Mouse (Mus musculus) midbrain, postnatal 0 days (tissue): ENCODE data around the gene Lhpp. TPM values are rescaled to one million over a fixed set of nuclear protein-coding genes. Genes with fewer than 3 reads are reported as not detected.

Source experiments
- ATAC-seq: fragments of 200-750 bp; cut with Nextera tagmentation; 2 replicates; pipeline ENCODE4 v1.8.0; 2017; ENCODE audit warnings: moderate number of reproducible peaks, mild to moderate bottlenecking, moderate TSS enrichment, moderate library complexity; ENCODE audit not compliant: low FRiP score
- DNase-seq: peaks from one replicate; pipeline ENCODE4 v3.0.0-alpha.2; 2015; ENCODE audit warnings: low spot score
- H3K27ac ChIP-seq: fragments of 300-500 bp; sonication (generic); 2 replicates; pipeline ENCODE4 v1.5.1; 2014; ENCODE audit warnings: low read depth, mild to moderate bottlenecking, low read length, mixed read lengths
- H3K27me3 ChIP-seq: fragments of 300-500 bp; sonication (generic); 2 replicates; pipeline ENCODE4 v1.6.1; 2014; ENCODE audit warnings: low read length, control low read depth, mixed read lengths; ENCODE audit not compliant: insufficient read depth
- H3K36me3 ChIP-seq: fragments of 300-500 bp; sonication (generic); 2 replicates; pipeline ENCODE4 v1.6.1; 2014; ENCODE audit warnings: low read length, control low read depth, mixed read lengths; ENCODE audit not compliant: insufficient read depth
- H3K4me1 ChIP-seq: fragments of 300-500 bp; sonication (generic); 2 replicates; pipeline ENCODE4 v1.6.1; 2014; ENCODE audit warnings: mild to moderate bottlenecking, control low read depth, antibody characterized with exemption, low read length, mixed read lengths; ENCODE audit not compliant: insufficient read depth
- H3K4me2 ChIP-seq: fragments of 300-500 bp; sonication (generic); 2 replicates; pipeline ENCODE4 v1.6.1; 2014; ENCODE audit warnings: low read depth, mild to moderate bottlenecking, low read length, mixed read lengths; ENCODE audit not compliant: poor library complexity, severe bottlenecking
- H3K4me3 ChIP-seq: fragments of 300-500 bp; sonication (generic); 2 replicates; pipeline ENCODE4 v1.5.1; 2014; ENCODE audit warnings: low read depth, mild to moderate bottlenecking, low read length, moderate library complexity
- H3K9ac ChIP-seq: fragments of 300-500 bp; sonication (generic); replicated peaks from 2 replicates; pipeline ENCODE4 v1.6.1; 2014; ENCODE audit warnings: mild to moderate bottlenecking, low read length, moderate library complexity, mixed read lengths; ENCODE audit not compliant: poor library complexity, severe bottlenecking
- H3K9me3 ChIP-seq: fragments of 300-500 bp; sonication (generic); 2 replicates; pipeline ENCODE4 v1.6.1; 2016; ENCODE audit warnings: low read length, control low read depth
- CTCF ChIP-seq: IDR thresholded peaks from 2 replicates; pipeline ENCODE4 v1.5.1; 2016; ENCODE audit warnings: antibody characterized with exemption, mild to moderate bottlenecking
- WGBS: fragments of 180-500 bp; shearing (Covaris S2); extraction: QIAGEN DNeasy Blood & Tissue Kit; methylation state at CpG from one replicate; pipeline ENCODE4 v1.1.7; 2014; 5-methylcytosine and 5-hydroxymethylcytosine counted together
- polyA plus RNA-seq: library from polyadenylated mRNA; unstranded; fragments of >200 nt; fragmentation: Nextera tagmentation; extraction: Ambion mirVana; gene quantifications from 2 replicates; pipeline ENCODE4 v1.2.1, GENCODE M21; 2015
- total RNA-seq: library from RNA; depleted of rRNA; stranded (reverse); fragments of >200 nt; gene quantifications from 2 replicates; pipeline ENCODE4 v1.2.3, GENCODE M21; 2014

Lhpp gene
- total and polyA plus RNA-seq, 2 experiments from 2014 or later, result 36.2 to 59.2 TPM

GRCm38 (mm10) chr7:132581441-132581840 is 29.0 kb upstream of the Lhpp start:
- H3K4me1 ChIP-seq, result no peaks in the 10 kb centered on the region
- no peaks in the 10 kb centered on the region for H3K27me3 ChIP-seq
- no peak overlapping the region for H3K4me3 ChIP-seq
- no peak overlapping the region for H3K9ac ChIP-seq
- DNase-seq (no peak), ATAC-seq (no peak)
- no peak overlapping the region for H3K4me2 ChIP-seq
- no peak overlapping the region for H3K27ac ChIP-seq
- WGBS, result 90% methylated on average over 2 of the region's 2 CpGs
- H3K9me3 ChIP-seq, result no peaks in the 10 kb centered on the region
- H3K36me3 ChIP-seq, result no peaks in the 10 kb centered on the region
- no peak for TF ChIP-seq CTCF

GRCm38 (mm10) chr7:132585695-132586491 is 24.5 kb upstream of the Lhpp start:
- DNase-seq (no peak), ATAC-seq (no peak)
- H3K27ac ChIP-seq, result no peak overlapping the region
- no peaks in the 10 kb centered on the region for H3K9me3 ChIP-seq
- H3K9ac ChIP-seq, result no peak overlapping the region
- no peaks in the 10 kb centered on the region for H3K36me3 ChIP-seq
- H3K27me3 ChIP-seq, result no peaks in the 10 kb centered on the region
- no peaks in the 10 kb centered on the region for H3K4me1 ChIP-seq
- no peak for TF ChIP-seq CTCF
- H3K4me3 ChIP-seq, result no peak overlapping the region
- H3K4me2 ChIP-seq, result no peak overlapping the region
- WGBS, result 67% methylated on average over 3 of the region's 3 CpGs

- 79% methylated on average over 5 of the region's 5 CpGs for WGBS
- Histone ChIP-seq H3K9ac (no peak overlapping the region), H3K27ac (no peak overlapping the region), H3K9me3 (no peaks in the 10 kb centered on the region), H3K4me3 (no peak overlapping the region), H3K36me3 (no peaks in the 10 kb centered on the region), H3K27me3 (no peaks in the 10 kb centered on the region), H3K4me2 (no peak overlapping the region), H3K4me1 (no peaks in the 10 kb centered on the region)
- DNase-seq (no peak), ATAC-seq (no peak)
- no peak for TF ChIP-seq CTCF
These were observed 23.3 kb upstream of the Lhpp start for GRCm38 (mm10) chr7:132587167-132587566.

- no peak overlapping the region for H3K9ac ChIP-seq
- no peaks in the 10 kb centered on the region for H3K27me3 ChIP-seq
- WGBS, result 64% methylated on average over 5 of the region's 5 CpGs
- no peak for DNase-seq
- no peak overlapping the region for H3K27ac ChIP-seq
- TF ChIP-seq CTCF, result no peak
- H3K4me2 ChIP-seq, result no peak overlapping the region
- no peak overlapping the region for H3K4me3 ChIP-seq
- no peaks in the 10 kb centered on the region for H3K4me1 ChIP-seq
- no peaks in the 10 kb centered on the region for H3K36me3 ChIP-seq
- ATAC-seq, result no peak
- no peaks in the 10 kb centered on the region for H3K9me3 ChIP-seq
These were observed 20.8 kb upstream of the Lhpp start for GRCm38 (mm10) chr7:132589610-132590009.

- WGBS, result 65% methylated on average over 2 of the region's 2 CpGs
- Histone ChIP-seq H3K27ac (no peak overlapping the region), H3K4me3 (no peak overlapping the region), H3K36me3 (no peaks in the 10 kb centered on the region), H3K4me2 (no peak overlapping the region), H3K4me1 (no peaks in the 10 kb centered on the region; the same call in 1 of the 2 replicates), H3K27me3 (peaks cover 37% of the 10 kb centered on the region), H3K9me3 (no peaks in the 10 kb centered on the region), H3K9ac (no peak overlapping the region)
- no peak for ATAC-seq
- no peak for TF ChIP-seq CTCF
- DNase-seq, result no peak
These were observed 16.7 kb upstream of the Lhpp start for GRCm38 (mm10) chr7:132593762-132594161.

GRCm38 (mm10) chr7:132594325-132594724 is 16.1 kb upstream of the Lhpp start:
- WGBS, result 96% methylated on average over 2 of the region's 2 CpGs
- ATAC-seq (no peak), DNase-seq (no peak)
- H3K4me1 ChIP-seq, result no peaks in the 10 kb centered on the region; the same call in none of the 2 replicates
- H3K9ac ChIP-seq, result no peak overlapping the region
- no peak overlapping the region for H3K4me3 ChIP-seq
- no peak overlapping the region for H3K27ac ChIP-seq
- peaks cover 42% of the 10 kb centered on the region for H3K27me3 ChIP-seq
- H3K4me2 ChIP-seq, result no peak overlapping the region
- H3K9me3 ChIP-seq, result no peaks in the 10 kb centered on the region
- H3K36me3 ChIP-seq, result no peaks in the 10 kb centered on the region
- no peak for TF ChIP-seq CTCF
